13 mouse cellular contexts compared by ENCODE assay signal in the genomic region with DNA sequence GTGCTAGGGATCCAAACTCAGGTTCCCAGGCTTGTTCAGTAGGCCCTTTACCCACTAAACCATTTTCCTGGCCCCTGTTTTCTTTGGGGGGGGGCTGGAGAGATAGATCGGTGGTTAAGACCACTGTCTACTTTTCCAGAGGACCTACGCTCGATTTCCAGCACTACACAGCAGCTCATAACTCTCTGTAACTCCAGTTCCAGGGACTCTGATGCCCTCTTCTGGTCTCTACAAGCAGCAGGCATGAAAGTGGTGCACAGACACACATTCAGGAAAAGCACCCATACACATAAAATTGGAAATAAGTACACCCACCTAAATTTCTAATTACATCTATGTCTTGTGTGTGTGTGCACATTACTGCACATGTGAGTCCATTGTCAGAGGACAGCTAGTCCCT. TPM values are rescaled to one million over a fixed set of nuclear protein-coding genes. Genes with fewer than 3 reads are reported as not detected.
"Had no signal": no experiment of that assay in that cellular context is flagged by ENCODE, and none has a peak within 500 bp of the region (broad histone marks: within the 10 kb centered on the region; RNA-seq: fewer than 3 reads in every experiment).

No protein-coding gene starts in this region.

- H3K9me3 ChIP-seq: limb, embryonic 10.5 days; liver, embryonic 15.5 days had no signal

- H3K4me1 ChIP-seq: liver, embryonic 15.5 days had no signal

- H3K4me2 ChIP-seq: liver, embryonic 11.5 days; liver, embryonic 15.5 days had no signal

- H3K9ac ChIP-seq: liver, embryonic 15.5 days had no signal

- DNase-seq: kidney, postnatal 10 days; kidney, postnatal 4 days; lung, adult 2 months; lung, postnatal 36 days; thymus, postnatal 4 days had no signal

- H3K27me3 ChIP-seq: liver, embryonic 15.5 days had no signal

- H3K4me3 ChIP-seq: left cerebral cortex, adult 2 months; limb, embryonic 10.5 days; liver, embryonic 15.5 days had no signal

- H3K27ac ChIP-seq: left cerebral cortex, adult 2 months; limb, embryonic 10.5 days; liver, embryonic 15.5 days; stomach, postnatal 0 days had no signal

- H3K36me3 ChIP-seq: limb, embryonic 10.5 days; liver, embryonic 15.5 days had no signal

- ATAC-seq: lung, postnatal 0 days had no signal

RNA-seq across cellular contexts. Expression of a gene that starts 42.9 kb away (rescaled TPM):
- total RNA-seq: megakaryocyte progenitor cell, adult 5-6 weeks; monocyte, adult 5-6 weeks had no signal
